Mouse (Mus musculus) thymus, postnatal 4 days (tissue): Measurements from ENCODE around the gene Cer1.

Source experiments
- DNase-seq: peaks from one replicate; pipeline ENCODE4 v3.0.0; 2021

Cer1 gene

GRCm38 (mm10) chr4:82884636-82885534 is at the start of gene Cer1:
Cer1 (minus strand) TSS chr4:82885148.
- no peak for DNase-seq

GRCm38 (mm10) chr4:82934308-82934707 is 49.4 kb upstream of the Cer1 start:
- no peak for DNase-seq

- peak; percentile 73 for DNase-seq
Observed at GRCm38 (mm10) chr4:82933698-82934210, 48.8 kb upstream of the Cer1 start.

- DNase-seq: no peak
Observed at GRCm38 (mm10) chr4:82930079-82930478, 45.1 kb upstream of the Cer1 start.

GRCm38 (mm10) chr4:82921962-82922361 is 37.0 kb upstream of the Cer1 start:
- no peak for DNase-seq

GRCm38 (mm10) chr4:82918625-82919024 is 33.7 kb upstream of the Cer1 start:
- no peak for DNase-seq

DNA sequence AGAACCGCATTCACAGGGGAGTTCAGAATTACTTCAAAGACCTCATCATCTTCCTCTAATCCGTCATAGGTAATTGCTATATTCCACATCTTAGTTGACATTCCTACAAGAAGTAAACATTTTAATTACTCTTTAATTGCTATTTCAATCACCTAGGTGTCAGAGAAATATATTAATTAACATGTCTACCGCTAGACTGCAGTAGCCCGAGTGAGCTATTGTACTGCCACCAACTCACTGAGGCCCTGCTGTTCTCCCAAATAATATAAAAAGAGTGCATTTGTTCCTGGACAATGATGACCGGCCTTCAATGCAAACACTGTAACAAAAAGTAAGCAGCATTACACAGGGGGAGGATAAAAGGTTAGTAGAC is 31.7 kb upstream of the Cer1 start:
- DNase-seq: no peak

- no peak for DNase-seq
Observed at GRCm38 (mm10) chr4:82916003-82916677, 31.2 kb upstream of the Cer1 start.

GRCm38 (mm10) chr4:82915576-82915975 is 30.6 kb upstream of the Cer1 start:
- DNase-seq: no peak

DNA sequence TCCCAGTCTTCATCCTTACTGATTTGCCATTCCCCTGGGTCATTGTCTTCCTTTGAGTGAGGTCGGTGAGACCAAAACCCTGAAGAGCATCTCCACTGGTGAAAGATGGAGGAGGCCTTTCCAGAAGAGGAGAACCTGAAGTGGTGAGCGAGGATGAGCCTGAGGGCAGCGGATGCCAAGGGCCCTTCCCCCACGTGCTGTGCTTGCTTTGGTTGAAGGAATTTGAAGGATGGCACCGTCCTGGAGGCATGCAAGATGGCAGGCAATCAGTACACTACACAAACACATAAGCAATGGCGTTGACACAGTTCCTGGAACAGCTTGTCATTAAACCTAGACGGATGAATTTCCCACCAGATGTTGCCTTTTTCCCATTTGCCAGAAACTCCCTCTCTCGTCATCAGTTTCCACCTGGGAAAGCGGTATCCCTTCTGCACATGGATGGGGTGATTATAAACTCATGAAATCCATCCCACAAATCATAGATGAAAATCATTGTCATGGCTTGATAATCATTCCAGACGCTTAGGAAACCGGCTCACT is 29.7 kb upstream of the Cer1 start:
- DNase-seq: no peak

- DNase-seq: no peak
Observed at GRCm38 (mm10) chr4:82895227-82895626, 10.3 kb upstream of the Cer1 start.

- no peak for DNase-seq
Observed at GRCm38 (mm10) chr4:82892247-82892646, 7.3 kb upstream of the Cer1 start.

GRCm38 (mm10) chr4:82891566-82891965 is 6.6 kb upstream of the Cer1 start:
- no peak for DNase-seq

- no peak for DNase-seq
Observed at GRCm38 (mm10) chr4:82891049-82891448, 6.1 kb upstream of the Cer1 start.

DNA sequence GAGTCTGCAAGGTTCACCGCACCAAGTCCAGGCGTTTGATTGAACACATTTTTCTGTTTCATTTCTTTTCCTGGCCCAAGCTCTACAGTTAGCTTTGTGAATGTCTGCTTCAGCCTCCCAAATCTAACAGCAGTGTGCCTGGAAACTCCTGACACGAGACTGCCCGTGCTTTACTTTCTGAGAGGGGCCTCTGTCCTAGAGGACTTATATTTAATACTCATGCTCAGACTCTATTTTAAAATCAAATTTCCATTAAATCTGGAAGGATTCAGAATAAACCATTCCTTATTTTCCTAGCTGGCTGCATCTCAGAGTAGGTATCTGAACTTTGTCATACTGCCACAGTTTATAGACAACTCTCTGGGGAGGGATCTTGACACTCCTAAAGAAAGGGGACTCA is 5.6 kb upstream of the Cer1 start:
- no peak for DNase-seq

- DNase-seq: no peak
Observed at GRCm38 (mm10) chr4:82886148-82886547, 1.2 kb upstream of the Cer1 start.

GRCm38 (mm10) chr4:82885535-82885913 is 576 bp upstream of the Cer1 start:
- no peak for DNase-seq

- peak; percentile 17 for DNase-seq
Observed at GRCm38 (mm10) chr4:82882500-82882899, 2.4 kb downstream of the Cer1 start.

GRCm38 (mm10) chr4:82881366-82881765 is 3.6 kb downstream of the Cer1 start:
- DNase-seq: no peak

DNA sequence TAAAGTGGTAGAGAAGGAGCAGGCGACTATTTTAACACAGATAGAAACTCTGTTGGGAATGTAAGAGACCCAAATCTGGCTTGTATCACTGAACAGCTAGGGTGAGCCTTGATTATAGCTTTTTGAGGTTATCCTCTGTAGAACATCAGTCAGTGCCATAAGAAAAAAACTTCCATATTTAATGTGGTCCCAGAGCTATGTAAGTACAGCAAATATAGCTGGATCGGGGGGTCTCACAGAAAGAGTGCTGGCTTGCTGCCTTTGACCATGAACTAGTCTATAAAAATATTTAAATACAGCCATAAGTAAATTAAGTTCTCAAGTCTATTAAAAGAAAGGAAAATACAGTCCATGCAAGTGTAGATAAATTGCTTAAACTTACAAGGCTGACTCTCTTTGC is 4.7 kb downstream of the Cer1 start:
- no peak for DNase-seq

GRCm38 (mm10) chr4:82879152-82879551 is 5.8 kb downstream of the Cer1 start:
- DNase-seq: no peak

- no peak for DNase-seq
Observed at GRCm38 (mm10) chr4:82876656-82877055, 8.3 kb downstream of the Cer1 start.

- DNase-seq: no peak
Observed at GRCm38 (mm10) chr4:82875532-82875931, 9.4 kb downstream of the Cer1 start.

DNA sequence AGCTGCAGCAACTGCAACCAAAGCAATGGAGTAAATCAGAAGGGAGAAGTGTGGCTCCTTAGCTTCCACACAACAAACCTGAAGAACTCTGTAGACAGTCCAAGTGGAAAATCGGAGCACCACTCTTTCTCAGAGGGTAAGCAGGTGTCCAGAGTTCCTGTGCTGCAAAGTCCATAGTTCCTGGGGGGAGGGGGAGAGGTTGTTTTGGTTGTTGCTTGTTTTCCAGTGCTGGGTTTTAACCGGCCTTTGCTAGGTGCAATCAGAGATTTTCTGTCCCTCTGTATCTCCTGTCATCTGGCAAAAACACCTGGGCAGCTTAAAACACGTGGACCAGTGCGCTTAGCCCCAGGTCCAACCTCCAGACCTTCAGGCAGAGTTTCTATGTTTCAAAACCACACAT is 10.2 kb downstream of the Cer1 start:
- no peak for DNase-seq
